In the genomic region with DNA sequence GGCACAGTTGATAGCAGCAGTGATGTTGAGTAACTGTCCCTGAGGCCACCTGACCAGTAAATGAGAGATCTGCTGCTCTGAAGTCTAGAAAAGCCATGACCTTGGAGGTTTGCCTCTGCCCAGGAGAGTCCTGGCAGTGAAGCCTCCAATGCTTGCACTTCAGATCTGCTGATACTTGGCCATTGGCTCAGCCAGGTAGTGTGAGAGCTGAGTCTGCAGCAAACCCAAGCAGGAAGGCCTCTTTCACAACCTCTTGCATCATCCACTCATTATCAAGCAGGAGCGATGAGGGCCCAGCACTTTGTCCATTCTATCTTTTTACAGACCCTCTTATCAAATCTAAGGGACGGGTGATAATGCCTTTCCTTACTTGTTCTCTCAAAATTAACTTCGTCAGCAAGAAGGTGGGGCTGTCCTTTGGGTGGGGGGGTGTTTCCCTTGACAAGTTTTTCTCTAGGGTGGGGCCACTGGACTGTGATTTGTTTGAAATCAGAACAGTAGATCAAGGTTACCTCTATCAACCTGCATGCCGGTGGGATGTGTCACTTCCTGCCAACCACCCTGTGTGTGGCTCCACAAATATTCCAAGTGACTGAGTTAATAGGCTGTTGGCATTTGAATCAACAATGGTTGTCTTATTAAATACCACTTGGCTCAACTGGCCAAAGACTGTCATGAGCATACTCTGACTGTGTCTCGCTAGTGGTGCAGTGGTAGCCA, we compare ENCODE assay signal across 15 mouse cellular contexts. TPM values are rescaled to one million over a fixed set of nuclear protein-coding genes. Genes with fewer than 3 reads are reported as not detected.
A peak's percentile ranks its signal among the peaks of the same experiment; 100 is the strongest.
DNase-seq lines count a peak whose midpoint lies in the region; ATAC-seq lines count a peak whose summit lies in the region.
"Had no signal": no experiment of that assay in that cellular context is flagged by ENCODE, and none has a peak within 500 bp of the region (broad histone marks: within the 10 kb centered on the region; RNA-seq: fewer than 3 reads in every experiment).

No protein-coding gene starts in this region.

- ATAC-seq in monocyte, adult 5-6 weeks (replicated peaks; ENCODE audit: insufficient number of reproducible peaks, low FRiP score, low TSS enrichment, poor library complexity, severe bottlenecking), result no peak
- no peak for ATAC-seq in midbrain, embryonic 14.5 days (ENCODE audit: low FRiP score, low TSS enrichment)

- peaks cover 13% of the 10 kb centered on the region for H3K4me1 ChIP-seq in midbrain, embryonic 14.5 days (ENCODE audit: control insufficient read depth, insufficient read depth, low read length)

- H3K9ac ChIP-seq in midbrain, embryonic 14.5 days (replicated peaks; ENCODE audit: low read length), result no peak overlapping the region
- H3K9ac ChIP-seq: limb, embryonic 15.5 days had no signal

- H3K27ac ChIP-seq in midbrain, embryonic 14.5 days (replicated peaks; ENCODE audit: low read depth, low read length), result no peak overlapping the region
- H3K27ac ChIP-seq: gastrocnemius, adult 2 months; limb, embryonic 15.5 days had no signal

- no peak overlapping the region for H3K4me2 ChIP-seq in midbrain, embryonic 14.5 days (ENCODE audit: low read length)
- H3K4me2 ChIP-seq: limb, embryonic 15.5 days had no signal

- no peaks in the 10 kb centered on the region for H3K27me3 ChIP-seq in midbrain, embryonic 14.5 days (ENCODE audit: control insufficient read depth, insufficient read depth, low read length)
- H3K27me3 ChIP-seq: limb, embryonic 15.5 days had no signal

- DNase-seq in 3T3-L1 (ENCODE audit: low read depth, low spot score) (peak; percentile 60), NIH3T3 (ENCODE audit: low read depth) (peak; percentile 48), liver (peak; percentile 40)
- DNase-seq in lung, postnatal 10 days, result peak; percentile 60
- no peak for DNase-seq in heart, adult 18-20 months
- DNase-seq in embryo, embryonic 11 days, result no peak
- DNase-seq in midbrain, embryonic 14.5 days, result no peak
- DNase-seq: cerebellum, postnatal 36 days; gastrocnemius, adult 2 months; kidney, adult 11 months had no signal

- 92% methylated on average over 5 of the region's 5 CpGs for WGBS in midbrain, embryonic 14.5 days

- no peaks in the 10 kb centered on the region for H3K36me3 ChIP-seq in midbrain, embryonic 14.5 days (ENCODE audit: control insufficient read depth, insufficient read depth, low read length)
- H3K36me3 ChIP-seq: limb, embryonic 15.5 days had no signal

- H3K4me3 ChIP-seq in midbrain, embryonic 14.5 days (replicated peaks; ENCODE audit: low read depth, low read length), result no peak overlapping the region
- H3K4me3 ChIP-seq: erythroblast, embryonic 14.5 days; gastrocnemius, adult 2 months; limb, embryonic 15.5 days had no signal

- H3K9me3 ChIP-seq in midbrain, embryonic 14.5 days (ENCODE audit: control insufficient read depth, low read length), result no peaks in the 10 kb centered on the region
- H3K9me3 ChIP-seq: limb, embryonic 15.5 days had no signal

RNA-seq across cellular contexts. Expression of a gene that starts 6.1 kb away (rescaled TPM):
- total RNA-seq in heart, adult 18-20 months (2021), result 10 to 100 TPM; 11.7 to 33.6 TPM
- total RNA-seq in monocyte, adult 5-6 weeks (2017), result 172 to 230 TPM (median 204 TPM) in 3 replicates
- polyA plus RNA-seq in midbrain, embryonic 14.5 days (2014; fragmentation: Nextera tagmentation; extraction: Ambion mirVana), result 7.3 and 12.6 TPM in 2 replicates

RNA-seq across cellular contexts. Expression of a gene that starts 16.8 kb away (rescaled TPM):
- under 1 TPM in 1 of 2 experiments, not detected in 1; 0.10 TPM for total RNA-seq in heart, adult 18-20 months (2021)
- total RNA-seq in monocyte, adult 5-6 weeks (2017), result not detected in 3 replicates
- polyA plus RNA-seq in midbrain, embryonic 14.5 days (2014; fragmentation: Nextera tagmentation; extraction: Ambion mirVana), result 0.07 and 0.18 TPM in 2 replicates
- polyA plus RNA-seq: erythroblast, embryonic 14.5 days; heart, embryonic 16.5 days; stomach, embryonic 14.5 days had no signal

RNA-seq across cellular contexts. Expression of a gene that starts 58.0 kb away (rescaled TPM):
- 10 to 100 TPM; 18.9 to 22.7 TPM for total RNA-seq in heart, adult 18-20 months (2021)
- total RNA-seq in monocyte, adult 5-6 weeks (2017), result 83.3 to 102 TPM (median 84.5 TPM) in 3 replicates
- 52.7 and 72.4 TPM in 2 replicates for polyA plus RNA-seq in midbrain, embryonic 14.5 days (2014; fragmentation: Nextera tagmentation; extraction: Ambion mirVana)

RNA-seq across cellular contexts. Expression of a gene that starts 58.3 kb away (rescaled TPM):
- total RNA-seq in heart, adult 18-20 months (2021), result 10 to 100 TPM; 16.1 to 17.0 TPM
- total RNA-seq in monocyte, adult 5-6 weeks (2017), result 57.6 to 105 TPM (median 67.7 TPM) in 3 replicates
- 25.3 and 33.9 TPM in 2 replicates for polyA plus RNA-seq in midbrain, embryonic 14.5 days (2014; fragmentation: Nextera tagmentation; extraction: Ambion mirVana)

Comparison
In these comparisons a context has a peak if more than half of its experiments do, and no peak if none do; other contexts are left out.
1. DNase-seq: peak in 3T3-L1 (single experiment), NIH3T3 (single experiment), liver (single experiment) and lung, postnatal 10 days (single experiment); none in heart, adult 18-20 months (0 of 2), embryo, embryonic 11 days (single experiment) and midbrain, embryonic 14.5 days (single experiment).